Mouse (Mus musculus) olfactory bulb, adult 2 months (tissue): ENCODE measurements at regions not wholly inside any gene's neighbourhood (a gene's known extent, or its start where the extent isn't known, plus 50 kb on each side); places are given as distances from the start of the nearest gene placed in this dataset.

Experiments used
- CTCF ChIP-seq: fragments of 200-500 bp; IDR thresholded peaks from 2 replicates; pipeline ENCODE4 v1.5.1; 2012; ENCODE audit warnings: low read depth, mild to moderate bottlenecking, low read length, moderate library complexity; ENCODE audit not compliant: insufficient read depth
- POLR2A ChIP-seq: fragments of 200-500 bp; IDR thresholded peaks from 2 replicates; pipeline ENCODE4 v1.6.1; 2012; ENCODE audit warnings: mild to moderate bottlenecking, low read depth, low read length, moderate library complexity; ENCODE audit not compliant: insufficient read depth

GRCm38 (mm10) chr9:85985671-85986070, 143.5 kb downstream of the Tpbg start:
- TF ChIP-seq POLR2A (no peak), CTCF (no peak)
